Mouse (Mus musculus) bone marrow, adult 2 months (tissue): ENCODE data around the gene Gas7.

Experiments used
- CTCF ChIP-seq: fragments of 200-500 bp; IDR thresholded peaks from 2 replicates; pipeline ENCODE4 v1.5.1; 2011; ENCODE audit warnings: low read length, control low read depth; ENCODE audit not compliant: control insufficient read depth, insufficient read depth
- POLR2A ChIP-seq: fragments of 200-500 bp; IDR thresholded peaks from 2 replicates; pipeline ENCODE4 v1.6.1; 2011; ENCODE audit warnings: low read depth, mild to moderate bottlenecking, control low read depth, low read length, borderline replicate concordance; ENCODE audit not compliant: control insufficient read depth

DNA sequence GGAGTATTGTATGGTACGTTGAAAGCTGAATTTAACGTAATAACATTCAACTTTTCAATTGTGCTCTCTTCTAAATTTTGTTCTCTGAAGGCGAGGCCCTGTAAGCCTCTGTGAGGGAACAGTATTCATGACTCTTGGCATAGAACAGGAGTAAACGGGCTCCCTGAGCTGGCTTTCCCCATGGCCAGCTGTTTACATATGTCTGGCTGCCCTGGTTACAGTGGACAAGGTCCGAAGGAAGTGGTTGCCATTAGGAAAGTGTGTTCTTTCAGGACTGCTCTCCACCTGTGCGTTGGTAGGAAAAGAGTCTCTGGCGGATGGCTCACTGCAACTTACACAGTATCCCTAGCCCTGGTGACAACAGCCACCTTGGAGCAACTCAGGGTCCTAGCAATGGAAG is 171.9 kb downstream of the Gas7 start:
- no peak for TF ChIP-seq CTCF
- TF ChIP-seq POLR2A, result no peak
